In genomic region chr16:31896971-31897774, GRCm38 (mm10) we compare ENCODE assay signal across 9 mouse cellular contexts. TPM values are rescaled to one million over a fixed set of nuclear protein-coding genes. Genes with fewer than 3 reads are reported as not detected.
DNase-seq lines count a peak whose midpoint lies in the region; ATAC-seq and TF ChIP-seq lines count a peak whose summit lies in the region.
"Had no signal": no experiment of that assay in that cellular context is flagged by ENCODE, and none has a peak within 500 bp of the region (broad histone marks: within the 10 kb centered on the region; RNA-seq: fewer than 3 reads in every experiment).

No protein-coding gene starts in this region.

- peak overlapping the region; percentile 59 for H3K27ac ChIP-seq in heart, embryonic 10.5 days
- H3K27ac ChIP-seq in forebrain, embryonic 15.5 days (replicated peaks) = peak overlapping the region; percentile 63
- no peak overlapping the region for H3K27ac ChIP-seq in liver, embryonic 15.5 days (replicated peaks)
- H3K27ac ChIP-seq in olfactory bulb, adult 2 months (ENCODE audit: insufficient read depth, low read depth, low read length) = peak overlapping the region; percentile 79
- no peak overlapping the region for H3K27ac ChIP-seq in thymus, adult 2 months (ENCODE audit: control insufficient read depth, insufficient read depth, low read length)

- 0 out of 2 replicates have a peak, but pooled peaks cover 6% of the 10 kb centered on the region for H3K9me3 ChIP-seq in heart, embryonic 10.5 days
- H3K9me3 ChIP-seq in forebrain, embryonic 15.5 days = no peaks in the 10 kb centered on the region
- no peaks in the 10 kb centered on the region for H3K9me3 ChIP-seq in liver, embryonic 15.5 days (replicated peaks)

- H3K36me3 ChIP-seq in heart, embryonic 10.5 days = no peaks in the 10 kb centered on the region
- no peaks in the 10 kb centered on the region for H3K36me3 ChIP-seq in forebrain, embryonic 15.5 days
- no peaks in the 10 kb centered on the region for H3K36me3 ChIP-seq in liver, embryonic 15.5 days (replicated peaks)
- H3K36me3 ChIP-seq in thymus, adult 2 months (ENCODE audit: control insufficient read depth, insufficient read depth, low read length) = no peaks in the 10 kb centered on the region

- peak overlapping the region; percentile 43 for H3K9ac ChIP-seq in forebrain, embryonic 15.5 days (replicated peaks)
- H3K9ac ChIP-seq in liver, embryonic 15.5 days = no peak overlapping the region

- no peak for TF ChIP-seq POLR2A in olfactory bulb, adult 2 months (IDR thresholded peaks at IDR 0.05; ENCODE audit: insufficient read depth, low read depth, low read length)
- no peak for TF ChIP-seq POLR2A in thymus, adult 2 months (IDR thresholded peaks at IDR 0.05; ENCODE audit: control insufficient read depth, extremely low read depth, insufficient read depth, low read length, poor library complexity)

- peak; percentile 52 for ATAC-seq in forebrain, embryonic 15.5 days (replicated peaks)
- ATAC-seq in liver, embryonic 15.5 days (ENCODE audit: insufficient read depth) = no peak

- peak overlapping the region; percentile 58 for H3K4me2 ChIP-seq in forebrain, embryonic 15.5 days (replicated peaks)
- peak overlapping the region; percentile 56 for H3K4me2 ChIP-seq in liver, embryonic 15.5 days

- peaks cover 27% of the 10 kb centered on the region for H3K4me1 ChIP-seq in heart, embryonic 10.5 days
- H3K4me1 ChIP-seq in forebrain, embryonic 15.5 days = peaks cover 28% of the 10 kb centered on the region
- peaks cover 5% of the 10 kb centered on the region for H3K4me1 ChIP-seq in liver, embryonic 15.5 days (replicated peaks)
- peaks cover 37% of the 10 kb centered on the region for H3K4me1 ChIP-seq in olfactory bulb, adult 2 months (ENCODE audit: control insufficient read depth, insufficient read depth, low read length)
- H3K4me1 ChIP-seq in thymus, adult 2 months (replicated peaks; ENCODE audit: control insufficient read depth, insufficient read depth, low read length) = no peaks in the 10 kb centered on the region

- H3K27me3 ChIP-seq in heart, embryonic 10.5 days (ENCODE audit: insufficient read depth, poor library complexity, severe bottlenecking) = 0 out of 2 replicates have a peak, but pooled peaks cover 3% of the 10 kb centered on the region
- no peaks in the 10 kb centered on the region for H3K27me3 ChIP-seq in forebrain, embryonic 15.5 days
- no peaks in the 10 kb centered on the region; the same call in 1 of the 2 replicates for H3K27me3 ChIP-seq in liver, embryonic 15.5 days
- H3K27me3 ChIP-seq in thymus, adult 2 months (ENCODE audit: control insufficient read depth, insufficient read depth, low read length) = no peaks in the 10 kb centered on the region
- H3K27me3 ChIP-seq: CH12.LX had no signal

- no peak for TF ChIP-seq CTCF in olfactory bulb, adult 2 months (IDR thresholded peaks at IDR 0.05; ENCODE audit: insufficient read depth, low read depth, low read length)
- TF ChIP-seq CTCF in thymus, adult 2 months (IDR thresholded peaks at IDR 0.05; ENCODE audit: borderline replicate concordance, control insufficient read depth, extremely low read depth, insufficient read depth, low read length, poor library complexity) = no peak

- 13% methylated on average over 29 of the region's 29 CpGs for WGBS in heart, embryonic 10.5 days
- 9% methylated on average over 29 of the region's 29 CpGs for WGBS in forebrain, embryonic 15.5 days
- WGBS in liver, embryonic 15.5 days (ENCODE audit: insufficient replicate concordance) = 15% methylated on average over 29 of the region's 29 CpGs
- WGBS in olfactory bulb, adult 2 months = 15% methylated on average over 29 of the region's 29 CpGs
- WGBS in thymus, adult 2 months = 45% methylated on average over 29 of the region's 29 CpGs

- DNase-seq in heart, embryonic 10.5 days (ENCODE audit: low spot score) = peak; percentile 86
- DNase-seq in heart, adult 8-10 months (ENCODE audit: low spot score) = no peak
- peak; percentile 72 for DNase-seq in cerebellum, adult 11-12 months
- DNase-seq in kidney, adult 9 months = peak; percentile 9
- DNase-seq in thymus, adult 2 months = no peak

- peak overlapping the region; percentile 50 for H3K4me3 ChIP-seq in heart, embryonic 10.5 days
- peak overlapping the region; percentile 29 for H3K4me3 ChIP-seq in forebrain, embryonic 15.5 days
- 0 out of 2 replicates have a peak overlapping the region, but pooled peaks have one; percentile 10 for H3K4me3 ChIP-seq in liver, embryonic 15.5 days (replicated peaks)
- peak overlapping the region; percentile 35 for H3K4me3 ChIP-seq in olfactory bulb, adult 2 months (ENCODE audit: insufficient read depth, low read depth, low read length)
- no peak overlapping the region for H3K4me3 ChIP-seq in thymus, adult 2 months (ENCODE audit: control insufficient read depth, insufficient read depth, low read length)

RNA-seq across cellular contexts. Expression of gene Meltf, which starts 18.6 kb away (rescaled TPM):
- 0.09 and 0.34 TPM in 2 replicates for polyA plus RNA-seq in heart, embryonic 10.5 days (2016; fragmentation: Nextera tagmentation; extraction: Ambion mirVana)
- total RNA-seq in heart, adult 8-10 months (2022) = not detected
- polyA plus RNA-seq in forebrain, embryonic 15.5 days (2015; fragmentation: Nextera tagmentation; extraction: Ambion mirVana) = 0.09 and 0.13 TPM in 2 replicates
- polyA plus RNA-seq in liver, embryonic 15.5 days (2015; fragmentation: Nextera tagmentation; extraction: Ambion mirVana) = 0.02 and 0.07 TPM in 2 replicates
- not detected in 2 replicates for polyA plus RNA-seq in olfactory bulb, adult 2 months (2012; ENCODE audit: insufficient read depth, insufficient read length, low replicate concordance, missing spikeins)
- 0.43 and 0.60 TPM in 2 replicates for polyA plus RNA-seq in thymus, adult 2 months (2012; rRNA removed)

RNA-seq across cellular contexts. Expression of gene Pigz, which starts 36.5 kb away (rescaled TPM):
- polyA plus RNA-seq in heart, embryonic 10.5 days (2016; fragmentation: Nextera tagmentation; extraction: Ambion mirVana) = 0.27 and 0.79 TPM in 2 replicates
- 1 to 10 TPM; 4.2 to 7.8 (median 4.4) TPM for total RNA-seq in heart, adult 8-10 months (2022)
- polyA plus RNA-seq in forebrain, embryonic 15.5 days (2015; fragmentation: Nextera tagmentation; extraction: Ambion mirVana) = 2.1 and 2.9 TPM in 2 replicates
- polyA plus RNA-seq in liver, embryonic 15.5 days (2015; fragmentation: Nextera tagmentation; extraction: Ambion mirVana) = 0.23 and 0.48 TPM in 2 replicates
- not detected in 2 replicates for polyA plus RNA-seq in olfactory bulb, adult 2 months (2012; ENCODE audit: insufficient read depth, insufficient read length, low replicate concordance, missing spikeins)
- polyA plus RNA-seq in thymus, adult 2 months (2012; rRNA removed) = 8.0 and 8.2 TPM in 2 replicates

RNA-seq across cellular contexts. Expression of gene 0610012G03Rik, which starts 51.1 kb away (rescaled TPM):
- 95.3 and 109 TPM in 2 replicates for polyA plus RNA-seq in heart, embryonic 10.5 days (2016; fragmentation: Nextera tagmentation; extraction: Ambion mirVana)
- 10 to 100 TPM; 61.6 to 83.0 (median 78.3) TPM for total RNA-seq in heart, adult 8-10 months (2022)
- 106 and 113 TPM in 2 replicates for polyA plus RNA-seq in forebrain, embryonic 15.5 days (2015; fragmentation: Nextera tagmentation; extraction: Ambion mirVana)
- 38.1 and 39.4 TPM in 2 replicates for polyA plus RNA-seq in liver, embryonic 15.5 days (2015; fragmentation: Nextera tagmentation; extraction: Ambion mirVana)
- polyA plus RNA-seq in olfactory bulb, adult 2 months (2012; ENCODE audit: insufficient read depth, insufficient read length, low replicate concordance, missing spikeins) = not detected in 2 replicates
- polyA plus RNA-seq in thymus, adult 2 months (2012; rRNA removed) = 81.3 and 88.1 TPM in 2 replicates

RNA-seq across cellular contexts. Expression of gene Ncbp2, which starts 51.1 kb away (rescaled TPM):
- polyA plus RNA-seq in heart, embryonic 10.5 days (2016; fragmentation: Nextera tagmentation; extraction: Ambion mirVana) = 82.2 and 107 TPM in 2 replicates
- total RNA-seq in heart, adult 8-10 months (2022) = 10 to 100 TPM; 22.6 to 26.4 (median 24.9) TPM
- 115 and 116 TPM in 2 replicates for polyA plus RNA-seq in forebrain, embryonic 15.5 days (2015; fragmentation: Nextera tagmentation; extraction: Ambion mirVana)
- polyA plus RNA-seq in liver, embryonic 15.5 days (2015; fragmentation: Nextera tagmentation; extraction: Ambion mirVana) = 27.5 and 28.3 TPM in 2 replicates
- polyA plus RNA-seq in olfactory bulb, adult 2 months (2012; ENCODE audit: insufficient read depth, insufficient read length, low replicate concordance, missing spikeins) = not detected in 2 replicates
- polyA plus RNA-seq in thymus, adult 2 months (2012; rRNA removed) = 9.7 and 11.3 TPM in 2 replicates

Comparison
In these comparisons a context has a peak if more than half of its experiments do, and no peak if none do; other contexts are left out.
1. DNase-seq: peak in heart, embryonic 10.5 days (single experiment), cerebellum, adult 11-12 months (single experiment) and kidney, adult 9 months (single experiment); none in heart, adult 8-10 months (single experiment) and thymus, adult 2 months (single experiment).
2. H3K27ac ChIP-seq: peak in heart, embryonic 10.5 days (single experiment), forebrain, embryonic 15.5 days (single experiment) and olfactory bulb, adult 2 months (single experiment); none in liver, embryonic 15.5 days (single experiment) and thymus, adult 2 months (single experiment).